Mouse (Mus musculus) thymus, postnatal 10 days (tissue): Measurements from ENCODE around the gene Pbld2.

Experiments
- DNase-seq, 2 experiments: peaks; one replicate each; pipeline ENCODE4 v3.0.0; 2021; ENCODE audit warnings: low spot score in 2 of 2

Gene Pbld2

GRCm38 (mm10) chr10:63023749-63024579 lies at the start of gene Pbld2, which contains the start of gene Hnrnph3:
Pbld2 (plus strand) TSS chr10:63024315.
Hnrnph3 (minus strand) TSS chr10:63024217.
- peak; percentile 98 to 99 for DNase-seq

GRCm38 (mm10) chr10:62979667-62980038 lies 44.5 kb upstream of the Pbld2 start:
- no peak for DNase-seq

DNA sequence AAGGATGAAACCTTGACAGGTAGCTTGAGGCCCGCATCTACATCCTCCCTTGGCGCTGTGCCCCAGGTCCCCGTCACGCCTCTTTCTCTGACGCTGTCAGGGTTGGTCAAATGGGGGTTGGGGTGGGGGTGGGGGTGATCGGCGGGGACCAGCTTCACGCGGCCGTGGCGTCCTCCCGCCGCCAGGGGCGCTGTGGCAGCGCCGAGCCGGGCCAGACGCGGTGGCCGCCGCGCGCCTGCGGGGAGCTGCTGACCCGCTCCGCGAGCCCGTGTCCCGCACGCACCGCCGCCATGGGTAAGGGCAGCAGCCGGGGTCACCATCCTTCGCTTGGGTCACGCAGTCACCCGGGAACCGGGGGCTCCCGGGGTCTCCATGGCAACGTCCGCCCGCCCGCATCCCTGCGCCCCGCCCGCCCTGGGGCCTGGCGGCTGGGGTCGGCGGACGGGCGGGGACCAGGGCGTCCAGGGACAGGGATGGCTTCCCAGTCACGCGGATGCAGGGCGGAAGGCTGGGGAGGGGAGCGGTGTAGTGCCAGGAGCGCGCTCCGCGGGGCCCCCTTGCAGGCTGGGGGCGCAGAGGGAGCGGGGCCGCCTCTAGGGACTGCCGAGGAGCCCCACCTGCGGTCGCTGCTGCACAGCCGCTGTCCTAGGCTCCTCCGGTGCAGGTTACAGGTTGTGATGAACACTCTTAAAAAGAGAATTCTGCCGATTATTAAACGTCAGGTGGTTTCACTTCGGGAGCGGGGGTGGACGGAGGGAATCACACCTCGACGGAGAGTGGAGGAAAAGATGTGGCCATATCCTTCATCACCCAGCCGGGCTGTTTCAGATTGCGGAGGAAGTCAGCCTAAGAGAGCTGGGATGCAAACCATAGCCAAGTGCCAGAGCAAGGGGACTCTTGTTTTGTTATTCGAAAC lies 43.8 kb upstream of the Pbld2 start, which contains the start of gene Rufy2:
Rufy2 (plus strand) TSS at position 185 of the 916 bp plus-strand sequence.
- DNase-seq, result peak; percentile 75 to 85

GRCm38 (mm10) chr10:62984072-62984471 lies 40.0 kb upstream of the Pbld2 start:
- DNase-seq, result peak; percentile 11 to 22

DNA sequence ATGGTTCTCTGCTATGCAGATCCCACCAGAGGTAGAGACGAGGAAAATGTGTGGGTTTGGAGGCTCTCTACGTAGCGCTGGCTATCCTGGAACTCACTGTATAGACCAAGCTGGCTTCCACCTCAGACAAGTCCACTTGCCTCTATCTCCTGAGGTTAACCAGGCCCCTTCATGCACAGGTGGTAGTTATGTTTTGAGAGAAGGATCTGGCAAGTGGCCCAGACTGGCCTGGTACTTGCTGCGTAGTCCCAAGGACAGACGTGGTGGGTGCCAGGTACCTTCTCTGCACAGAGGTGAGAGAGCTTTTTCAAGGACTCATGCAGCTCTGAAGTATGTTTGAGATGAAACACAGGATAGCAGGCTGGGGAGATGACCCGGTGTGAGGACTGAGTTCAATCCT lies 39.6 kb upstream of the Pbld2 start:
- DNase-seq, result no peak

GRCm38 (mm10) chr10:62987341-62987740 lies 36.8 kb upstream of the Pbld2 start:
- peak; percentile 16 to 35 for DNase-seq

DNA sequence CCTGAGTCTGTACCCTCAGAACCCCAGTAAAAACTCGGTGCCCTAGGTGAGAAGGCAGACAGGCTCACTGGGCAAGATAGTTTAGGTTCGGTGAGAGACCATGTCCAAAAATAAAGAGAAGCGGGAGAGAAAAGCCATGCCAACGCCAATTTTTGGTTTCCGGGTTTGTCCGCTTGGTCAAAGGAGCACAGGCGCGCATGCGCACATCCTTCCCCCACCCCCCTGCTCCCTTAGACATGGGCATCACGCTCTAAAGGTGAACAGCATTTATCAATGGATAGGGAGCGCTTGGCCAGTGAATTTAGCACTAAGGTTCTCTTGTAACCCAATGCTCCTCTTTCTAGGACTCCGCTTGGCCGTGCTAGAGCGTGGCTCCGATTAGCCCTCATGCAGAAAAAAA lies 33.5 kb upstream of the Pbld2 start:
- no peak for DNase-seq

DNA sequence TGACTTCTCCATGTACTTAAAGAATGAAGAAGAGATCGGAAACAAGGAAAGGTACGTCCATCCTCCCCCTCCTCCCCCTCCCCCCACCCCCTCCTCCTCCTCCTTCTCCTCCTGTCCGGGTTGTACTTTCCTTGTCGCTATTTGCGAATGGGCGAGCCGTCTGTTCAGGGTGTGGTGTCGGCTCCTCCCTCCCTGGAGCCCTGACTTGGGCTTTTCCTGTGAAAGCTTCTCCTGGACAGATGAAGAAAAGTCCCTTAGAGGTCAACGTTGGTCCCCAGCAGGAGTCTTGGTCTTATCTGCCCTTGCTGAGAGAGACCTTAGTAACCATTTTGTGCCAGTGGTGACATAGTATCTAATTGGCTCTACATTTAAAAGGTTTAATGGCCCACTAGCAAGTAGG lies 30.1 kb upstream of the Pbld2 start:
- DNase-seq, result no peak

DNA sequence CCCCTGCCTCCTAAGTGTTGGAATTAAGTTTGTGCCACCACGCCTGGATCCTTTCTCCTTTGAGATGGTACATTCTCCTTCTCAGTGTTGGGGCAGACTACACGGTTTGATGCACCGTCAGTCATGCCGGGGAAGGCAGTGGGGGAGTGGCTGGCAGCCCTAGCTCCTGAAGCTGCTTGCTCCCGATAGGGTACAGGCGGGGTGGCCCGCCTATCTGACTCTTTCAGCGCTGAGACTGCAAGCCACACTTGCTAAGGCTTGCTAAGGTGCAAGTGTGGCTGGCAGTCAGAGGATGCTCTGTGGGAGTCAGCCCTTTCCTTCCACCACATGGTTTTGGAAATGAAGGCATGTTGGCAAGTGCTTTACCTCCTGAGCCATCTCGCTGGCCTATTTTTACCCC lies 23.5 kb upstream of the Pbld2 start:
- no peak for DNase-seq

DNA sequence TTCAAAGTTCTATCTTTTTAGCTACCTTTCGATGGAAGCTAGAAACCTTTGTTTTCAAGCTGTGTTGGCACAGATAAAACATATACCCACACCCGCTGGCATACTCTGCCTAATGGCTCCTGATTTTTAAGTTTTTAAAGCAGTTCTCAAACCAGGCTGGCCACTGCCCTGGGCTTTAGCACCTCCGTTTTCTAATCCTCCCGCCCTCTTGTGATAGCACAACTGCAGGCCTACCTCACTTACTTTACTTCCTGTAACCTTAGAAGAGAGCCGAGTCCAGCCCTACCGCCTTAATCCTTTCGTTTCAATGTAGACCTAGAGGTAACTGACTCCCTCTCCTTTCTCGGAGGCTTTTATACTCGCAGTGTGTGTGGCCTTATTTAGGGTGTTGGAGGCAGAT lies 20.9 kb upstream of the Pbld2 start:
- DNase-seq, result no peak

- no peak for DNase-seq
Measured at GRCm38 (mm10) chr10:63004556-63004955, 19.6 kb upstream of the Pbld2 start.

DNA sequence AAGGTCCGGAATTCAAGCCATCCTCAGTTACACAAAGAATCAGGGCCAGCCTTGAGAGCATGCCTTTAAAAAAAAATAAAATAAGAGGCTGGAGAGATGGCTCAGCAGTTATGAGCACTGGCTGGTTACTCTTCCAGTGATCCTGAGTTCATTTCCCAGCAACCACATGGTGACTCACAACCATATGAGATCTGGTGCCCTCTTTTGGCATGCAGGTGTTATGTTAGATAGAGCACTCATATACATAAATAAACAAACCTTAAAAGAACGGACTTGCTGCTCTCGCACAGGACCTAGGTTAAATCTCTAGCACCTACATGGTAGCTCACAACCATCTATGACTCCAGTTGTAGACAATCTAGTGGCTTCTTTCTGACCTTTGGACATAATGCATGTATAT lies 15.9 kb upstream of the Pbld2 start:
- no peak for DNase-seq

DNA sequence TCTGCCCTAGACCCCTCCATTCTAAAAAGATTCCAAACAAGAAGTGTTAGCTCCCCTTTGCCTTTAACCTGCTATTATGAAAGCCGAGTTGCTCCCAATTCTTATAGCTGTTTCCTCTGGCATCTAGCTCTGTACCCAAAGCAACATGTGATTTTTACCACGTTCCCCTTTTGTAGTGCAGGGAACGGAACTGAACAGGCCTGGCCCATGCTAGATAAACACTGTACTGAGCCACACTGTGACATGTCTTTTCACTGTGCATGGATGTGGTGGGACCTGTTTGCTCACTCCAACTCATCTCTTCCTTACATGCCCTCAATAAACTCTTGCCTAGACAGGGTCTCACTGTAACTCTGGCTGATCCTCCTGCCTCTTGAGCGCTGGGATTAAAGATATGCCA lies 13.8 kb upstream of the Pbld2 start:
- no peak for DNase-seq

DNA sequence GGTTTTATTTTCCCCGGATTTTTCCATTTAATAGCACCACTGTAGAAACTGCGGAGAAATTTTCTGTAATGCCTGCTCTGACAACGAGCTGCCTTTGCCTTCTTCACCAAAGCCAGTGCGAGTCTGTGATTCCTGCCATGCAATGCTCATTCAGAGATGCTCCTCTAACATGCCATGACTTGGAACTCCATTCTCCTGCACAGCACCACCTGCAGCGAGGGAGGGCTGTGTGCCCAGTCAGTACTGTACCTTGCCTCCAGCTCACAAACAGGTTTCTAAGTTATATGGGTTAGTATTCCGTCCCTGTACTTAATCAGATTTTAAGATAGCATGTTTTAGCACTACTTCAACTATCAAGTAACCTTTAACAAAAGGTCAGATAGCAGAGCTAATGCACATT lies 12.6 kb upstream of the Pbld2 start:
- no peak for DNase-seq

DNA sequence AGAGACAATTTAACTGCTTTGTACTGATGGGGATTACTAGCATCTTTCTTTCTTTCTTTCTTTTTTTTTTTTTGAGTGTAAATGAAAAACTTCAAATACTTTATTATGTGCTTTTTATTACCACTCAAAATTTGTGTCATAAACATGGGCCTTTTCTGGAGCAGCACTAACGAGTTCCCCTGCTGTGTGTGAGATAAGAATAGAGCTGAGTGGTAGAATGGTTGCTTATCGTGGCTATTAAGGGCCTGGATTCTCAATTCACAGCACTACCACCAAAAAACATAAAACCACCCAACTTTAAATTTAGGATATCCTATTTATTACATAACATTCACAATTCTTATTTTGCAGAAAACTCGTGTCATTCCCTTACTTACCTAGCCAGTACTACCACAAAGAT lies 10.6 kb upstream of the Pbld2 start:
- no peak for DNase-seq

DNA sequence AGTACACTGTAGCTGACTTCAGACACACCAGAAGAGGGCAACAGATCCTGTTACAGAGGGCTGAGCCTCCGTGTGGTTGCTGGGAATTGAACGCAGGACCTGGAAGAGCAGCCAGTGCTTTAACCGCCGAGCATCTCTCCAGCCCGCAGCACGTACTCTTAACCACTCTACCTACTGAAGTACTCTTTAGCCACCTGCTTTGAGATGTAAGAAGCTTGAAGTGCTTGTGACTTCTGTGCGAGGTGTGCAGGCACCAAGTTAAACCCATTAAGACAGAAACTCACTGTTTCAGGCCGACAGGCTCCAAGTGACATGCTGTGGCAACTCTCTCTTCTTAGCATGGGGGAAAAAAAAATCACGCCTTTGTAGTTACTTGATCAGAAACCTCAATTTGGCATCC lies 9.9 kb upstream of the Pbld2 start:
- no peak for DNase-seq

DNA sequence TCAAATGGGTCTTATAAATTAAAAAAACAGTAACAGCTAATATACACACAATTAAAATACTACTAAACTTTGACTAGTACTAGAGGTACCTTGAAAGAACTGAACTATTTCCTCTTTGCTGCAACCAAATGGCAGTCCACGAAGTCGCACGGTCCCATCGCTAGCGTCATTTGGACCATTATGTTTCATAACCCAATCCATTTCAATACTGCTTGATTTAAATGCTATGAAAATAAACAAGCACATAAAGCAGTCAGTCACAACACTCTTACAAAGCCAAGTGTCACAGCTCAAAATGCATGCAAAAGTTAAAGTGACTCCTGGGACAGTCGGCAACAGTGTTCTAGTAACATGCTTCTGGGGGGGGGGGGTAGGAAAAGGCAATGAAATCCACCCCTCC lies 4.8 kb upstream of the Pbld2 start:
- no peak for DNase-seq

- DNase-seq, result no peak
Measured at GRCm38 (mm10) chr10:63021702-63022101, 2.4 kb upstream of the Pbld2 start.

- DNase-seq, result peak in 1 of 2 experiments; percentile 4
Measured at GRCm38 (mm10) chr10:63022541-63023120, 1.5 kb upstream of the Pbld2 start.

DNA sequence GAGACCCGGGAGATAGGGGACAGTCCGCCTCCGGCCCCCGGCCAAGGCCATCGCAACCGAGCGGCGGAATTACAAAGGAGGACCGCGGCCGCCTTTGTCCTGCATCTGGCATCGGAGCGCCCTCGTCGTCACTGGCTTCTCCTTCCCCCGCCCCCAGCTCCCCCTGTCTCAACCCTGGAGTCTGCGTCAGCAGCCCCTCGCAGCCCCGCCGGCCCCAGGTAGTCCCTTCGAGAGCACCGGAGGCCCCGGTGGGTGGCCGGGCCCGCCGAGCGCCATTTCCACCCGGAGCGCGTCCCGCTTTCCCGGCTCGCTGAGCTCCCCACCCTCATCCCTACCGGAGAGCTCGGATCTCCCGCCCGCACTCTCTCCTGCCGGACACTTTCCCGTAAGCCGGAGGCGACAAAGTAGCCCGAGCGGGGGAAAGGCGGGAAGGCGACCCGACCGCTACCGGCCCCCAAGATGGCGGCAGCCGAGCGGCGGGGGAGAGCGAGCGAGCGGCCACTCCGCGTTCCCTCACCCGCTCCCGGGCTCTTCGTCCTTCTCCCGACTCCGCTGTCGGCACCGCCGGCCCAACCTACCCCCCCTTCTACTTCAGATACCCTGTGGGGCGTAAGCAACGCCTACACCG lies 880 bp upstream of the Pbld2 start:
- DNase-seq, result peak; percentile 67 to 70

DNA sequence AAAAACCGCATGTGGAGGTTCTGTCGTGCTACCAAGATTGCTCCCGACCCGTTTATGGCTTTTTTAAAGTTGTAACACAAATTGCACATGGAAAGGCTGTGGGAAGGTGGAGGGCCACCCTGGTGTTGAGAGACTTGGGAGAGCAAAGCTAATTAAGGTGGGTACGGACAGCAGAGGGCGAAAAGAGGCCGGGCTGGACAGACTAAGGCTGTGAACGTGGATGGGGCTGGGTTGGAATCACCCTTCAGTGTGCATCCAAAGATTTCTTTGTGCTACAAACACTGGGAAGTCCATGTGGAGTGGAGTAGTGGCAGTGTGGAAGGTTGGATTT lies 430 bp downstream of the Pbld2 start:
- DNase-seq, result peak; percentile 20 to 29

- DNase-seq, result no peak
Measured at GRCm38 (mm10) chr10:63025016-63025415, 901 bp downstream of the Pbld2 start.
